In the genomic region with DNA sequence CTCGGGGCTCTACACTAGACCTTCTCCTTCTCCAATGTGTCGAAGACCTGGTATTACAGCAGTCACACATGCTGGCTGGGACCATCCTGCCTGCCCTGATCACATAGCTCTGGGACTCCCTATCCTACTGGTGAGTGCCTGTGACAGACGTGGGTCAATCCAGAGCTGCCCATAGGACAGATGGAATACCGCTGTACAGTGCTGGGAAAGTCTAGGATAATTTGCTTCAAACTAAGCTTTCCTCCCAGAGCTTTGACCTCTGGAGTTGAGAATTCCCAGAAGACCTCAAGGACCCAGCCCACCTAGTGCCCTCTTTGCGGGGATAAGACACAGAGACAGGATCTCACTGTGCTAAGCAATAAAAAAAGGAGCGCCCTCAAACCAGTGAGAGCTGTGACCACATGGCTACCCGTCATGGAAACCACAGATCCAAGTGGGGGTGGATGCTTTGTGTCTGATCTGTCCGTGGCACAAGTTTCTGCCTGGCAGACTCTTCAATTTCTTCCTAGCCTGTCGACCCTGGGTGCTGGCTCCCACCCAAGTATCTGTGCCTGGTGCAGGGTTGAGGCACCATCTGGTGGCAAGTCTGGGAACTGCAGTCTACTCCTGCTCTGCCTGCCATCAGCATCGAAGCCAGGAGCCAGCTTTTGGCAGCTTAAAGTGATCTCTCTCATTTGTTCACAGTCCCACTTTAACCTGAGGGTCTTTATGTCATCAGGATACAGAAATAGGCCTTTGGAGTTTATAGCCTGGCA, we compare ENCODE assay signal across 1 mouse cellular context.
TF ChIP-seq lines count a peak whose summit lies in the region.

No protein-coding gene starts in this region.

TF ChIP-seq in CH12.LX, 34 proteins besides CTCF, POLR2A, EP300 and RAD21:
- TF ChIP-seq ETS1 (conservative IDR thresholded peaks at IDR 0.05; ENCODE audit: low read depth, low read length) (no peak), ZMIZ1 (IDR thresholded peaks at IDR 0.05; ENCODE audit: low read depth, low read length) (no peak), NELFE (IDR thresholded peaks at IDR 0.05; ENCODE audit: low read depth, low read length) (peak; percentile 71; the same call in 1 of the 2 replicates), SMC3 (IDR thresholded peaks at IDR 0.05; ENCODE audit: low read depth, low read length) (peak; percentile 95), JUND (conservative IDR thresholded peaks at IDR 0.05; ENCODE audit: low read depth, low read length) (no peak), MAX (IDR thresholded peaks at IDR 0.05; ENCODE audit: low read length) (peak; percentile 79), MEF2A (IDR thresholded peaks at IDR 0.05; ENCODE audit: borderline replicate concordance, low read depth, low read length) (peak; percentile 47; the same call in 1 of the 2 replicates), HCFC1 (IDR thresholded peaks at IDR 0.05; ENCODE audit: low read depth, low read length) (peak; percentile 33), UBTF (IDR thresholded peaks at IDR 0.05; ENCODE audit: low read depth, low read length) (no peak), ELF1 (IDR thresholded peaks at IDR 0.05; ENCODE audit: low read depth, low read length) (peak; percentile 34; the same call in 1 of the 2 replicates), CHD1 (IDR thresholded peaks at IDR 0.05; ENCODE audit: low read depth, low read length) (no peak), SIN3A (IDR thresholded peaks at IDR 0.05; ENCODE audit: low read length) (0 out of 2 replicates have a peak, but pooled peaks have one; percentile 42), JUN (IDR thresholded peaks at IDR 0.05; ENCODE audit: insufficient read depth, low read depth, low read length) (no peak), CHD2 (IDR thresholded peaks at IDR 0.05; ENCODE audit: low read length) (no peak), BHLHE40 (IDR thresholded peaks at IDR 0.05; ENCODE audit: low read depth, low read length) (peak; percentile 41; the same call in 1 of the 2 replicates), E2F4 (IDR thresholded peaks at IDR 0.05; ENCODE audit: insufficient replicate concordance, low read depth, low read length) (no peak), ZNF384 (IDR thresholded peaks at IDR 0.05; ENCODE audit: low read depth, low read length) (0 out of 2 replicates have a peak, but pooled peaks have one; percentile 16), POLR2AphosphoS2 (IDR thresholded peaks at IDR 0.05; ENCODE audit: low read depth, low read length) (0 out of 2 replicates have a peak, but pooled peaks have one; percentile 43), RCOR1 (conservative IDR thresholded peaks at IDR 0.05; ENCODE audit: low read depth, low read length) (0 out of 2 replicates have a peak, but pooled peaks have one; percentile 56), GABPA (IDR thresholded peaks at IDR 0.05; ENCODE audit: insufficient replicate concordance, low read depth, low read length) (no peak), USF2 (conservative IDR thresholded peaks at IDR 0.05; ENCODE audit: low read depth, low read length) (no peak), IRF4 (IDR thresholded peaks at IDR 0.05; ENCODE audit: low read depth, low read length) (0 out of 2 replicates have a peak, but pooled peaks have one; percentile 44), MYC (IDR thresholded peaks at IDR 0.05; ENCODE audit: low read depth, low read length) (peak; percentile 62; the same call in 1 of the 2 replicates), USF1 (IDR thresholded peaks at IDR 0.05; ENCODE audit: low read depth, low read length) (no peak), PAX5 (IDR thresholded peaks at IDR 0.05; ENCODE audit: low read length) (no peak), MXI1 (IDR thresholded peaks at IDR 0.05; ENCODE audit: low read depth, low read length) (peak; percentile 56; the same call in 1 of the 2 replicates), MAFK (IDR thresholded peaks at IDR 0.05; ENCODE audit: insufficient replicate concordance, low read length) (no peak), NRF1 (IDR thresholded peaks at IDR 0.05; ENCODE audit: low read depth, low read length) (0 out of 2 replicates have a peak, but pooled peaks have one; percentile 35), KAT2A (IDR thresholded peaks at IDR 0.05; ENCODE audit: insufficient replicate concordance, low read length) (no peak), TBP (conservative IDR thresholded peaks at IDR 0.05; ENCODE audit: low read depth, low read length) (no peak), MAZ (IDR thresholded peaks at IDR 0.05; ENCODE audit: low read depth, low read length) (peak; percentile 59; the same call in 1 of the 2 replicates), TCF12 (IDR thresholded peaks at IDR 0.05; ENCODE audit: low read depth, low read length) (peak; percentile 61; the same call in 1 of the 2 replicates), ZC3H11A (IDR thresholded peaks at IDR 0.05; ENCODE audit: low read depth, low read length) (peak; percentile 66), ZKSCAN1 (IDR thresholded peaks at IDR 0.05; ENCODE audit: borderline replicate concordance, low read depth, low read length) (no peak)
